Mouse (Mus musculus): Measurements from ENCODE around the gene Mrpl22.
"Not testable (repeated sequence)": the region's sequence is repeated elsewhere in the genome, so short reads cannot be mapped to it uniquely, and the experiment has no call there.

Mrpl22 gene

GRCm38 (mm10) chr11:58180756-58181155 lies 9.3 kb downstream of the Mrpl22 start:
- DNase-seq (ENCODE audit: low spot score), result no peak

DNA sequence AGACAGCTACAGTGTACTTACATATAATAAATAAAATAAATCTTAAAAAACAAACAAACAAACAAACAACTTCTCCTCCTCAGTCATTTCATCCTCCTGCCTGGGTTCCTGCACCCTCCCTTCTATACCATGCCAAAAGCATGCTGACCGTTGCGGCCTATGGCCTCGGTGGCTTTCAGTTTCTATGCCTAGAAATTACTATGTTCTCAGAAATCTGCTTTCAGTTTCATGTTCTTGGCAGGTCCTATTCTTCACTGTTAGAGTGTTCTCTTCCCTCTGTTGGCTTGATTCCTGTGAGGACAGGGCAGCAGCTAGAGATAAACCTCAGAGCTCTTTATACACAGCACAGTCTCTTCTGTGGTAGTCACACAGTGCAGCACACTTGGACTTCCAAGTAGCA lies 12.1 kb downstream of the Mrpl22 start:
- no peak for DNase-seq (ENCODE audit: low spot score)

GRCm38 (mm10) chr11:58189675-58190074 lies 18.2 kb downstream of the Mrpl22 start:
- DNase-seq (ENCODE audit: low spot score), result no peak

GRCm38 (mm10) chr11:58193326-58193725 lies 21.9 kb downstream of the Mrpl22 start:
- no peak for DNase-seq (ENCODE audit: low spot score)

DNA sequence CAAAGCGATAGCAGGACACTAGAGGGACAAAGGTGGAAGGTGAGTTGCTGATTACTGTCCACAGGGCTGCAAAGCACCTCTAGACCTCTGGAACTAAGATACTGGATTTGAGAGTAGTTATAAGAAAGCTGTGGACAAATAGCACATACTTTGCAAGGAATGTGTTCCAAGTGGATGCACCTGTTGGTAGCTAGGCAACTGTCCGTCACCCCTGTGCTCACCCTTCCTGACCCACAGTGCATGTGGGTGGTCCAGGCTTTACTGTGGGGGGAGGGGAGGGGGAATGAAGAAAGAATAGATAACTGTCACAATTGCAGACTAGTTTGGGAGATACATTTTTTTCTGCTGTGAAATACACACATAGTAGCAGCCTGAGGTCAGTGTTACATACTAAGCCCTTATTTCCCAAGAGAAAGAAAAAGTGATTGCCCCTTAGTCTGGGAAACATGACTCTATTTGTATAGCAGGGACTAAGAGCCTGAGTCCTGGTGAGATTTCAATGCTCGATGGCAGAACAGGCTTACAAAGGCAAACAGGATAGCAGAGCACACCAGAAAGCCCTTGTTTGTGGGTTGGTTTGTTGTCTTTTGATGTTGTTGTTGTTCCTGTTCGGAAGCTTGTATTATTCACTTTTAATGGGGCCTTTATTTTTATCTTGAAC lies 22.5 kb downstream of the Mrpl22 start:
- no peak for DNase-seq (ENCODE audit: low spot score)

DNA sequence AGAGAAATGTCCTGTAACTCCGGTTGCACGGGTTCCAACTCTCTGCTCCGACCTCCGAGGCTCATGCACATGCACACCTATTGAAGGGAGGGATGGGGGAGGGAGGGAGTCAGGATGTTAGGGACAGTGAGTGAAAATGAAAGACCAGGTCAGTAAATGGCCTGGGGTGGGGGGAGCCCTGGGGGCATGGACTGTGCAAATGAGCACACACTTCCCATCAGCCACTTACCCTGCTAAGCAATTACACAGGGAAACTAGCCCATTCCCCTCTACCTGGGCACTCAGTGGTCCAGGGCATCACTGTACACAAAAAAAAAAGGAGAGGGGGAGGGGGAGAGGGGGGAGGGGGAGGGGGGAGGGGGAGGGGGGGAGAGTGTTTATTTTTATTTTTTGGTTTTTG lies 27.2 kb downstream of the Mrpl22 start:
- no peak for DNase-seq (ENCODE audit: low spot score)

DNA sequence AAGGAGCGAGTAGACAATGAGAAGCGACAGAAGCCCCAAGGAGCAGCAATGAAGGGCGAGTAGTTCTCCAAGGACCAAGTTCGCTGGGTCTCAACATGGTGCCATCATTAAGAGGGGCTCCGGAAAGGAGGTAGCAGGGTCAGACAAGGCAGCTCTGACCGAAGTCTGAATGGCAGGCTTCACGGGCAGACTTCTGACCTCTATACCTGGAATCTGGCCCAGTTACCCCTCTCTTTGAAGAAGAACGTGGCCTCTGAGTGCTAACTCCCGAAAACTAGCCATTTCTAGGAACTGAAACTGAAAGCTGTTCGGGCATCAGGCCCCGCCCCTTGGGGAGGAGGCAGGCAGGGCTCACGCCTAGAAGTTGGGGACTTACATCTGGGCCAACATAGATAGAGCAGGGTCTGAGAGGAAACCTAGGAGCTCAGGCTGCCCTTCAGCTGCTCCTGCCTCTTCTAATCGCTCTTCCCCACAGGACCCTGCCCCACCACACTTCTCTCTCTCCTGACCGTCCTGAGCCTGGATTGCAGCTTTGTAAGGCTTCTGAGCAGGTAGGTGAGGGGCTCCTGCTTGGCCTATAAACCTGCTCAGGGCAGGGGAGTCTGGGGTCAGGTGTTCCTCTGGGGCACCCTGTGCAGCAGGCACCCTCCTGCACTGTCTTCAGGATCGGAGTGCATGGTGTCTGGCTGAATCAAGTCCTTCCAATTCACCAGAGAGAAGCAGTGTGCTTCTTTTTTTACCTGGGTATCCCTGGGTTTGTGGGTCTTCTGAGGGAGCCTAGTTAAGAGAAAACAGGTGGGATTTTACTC lies 28.0 kb downstream of the Mrpl22 start, which contains the start of the genes Igtp and Irgm2:
Gene Igtp, plus strand, starts transcription at position 328 of the 809 bp plus-strand sequence.
Gene Irgm2, plus strand, starts transcription at position 390 of the 809 bp plus-strand sequence.
- peak; percentile 72 for DNase-seq (ENCODE audit: low spot score)

- no peak for DNase-seq (ENCODE audit: low spot score)
These were observed 28.8 kb downstream of the Mrpl22 start for GRCm38 (mm10) chr11:58200226-58200625.

GRCm38 (mm10) chr11:58201052-58201451 lies 29.6 kb downstream of the Mrpl22 start:
- no peak for DNase-seq (ENCODE audit: low spot score)

DNA sequence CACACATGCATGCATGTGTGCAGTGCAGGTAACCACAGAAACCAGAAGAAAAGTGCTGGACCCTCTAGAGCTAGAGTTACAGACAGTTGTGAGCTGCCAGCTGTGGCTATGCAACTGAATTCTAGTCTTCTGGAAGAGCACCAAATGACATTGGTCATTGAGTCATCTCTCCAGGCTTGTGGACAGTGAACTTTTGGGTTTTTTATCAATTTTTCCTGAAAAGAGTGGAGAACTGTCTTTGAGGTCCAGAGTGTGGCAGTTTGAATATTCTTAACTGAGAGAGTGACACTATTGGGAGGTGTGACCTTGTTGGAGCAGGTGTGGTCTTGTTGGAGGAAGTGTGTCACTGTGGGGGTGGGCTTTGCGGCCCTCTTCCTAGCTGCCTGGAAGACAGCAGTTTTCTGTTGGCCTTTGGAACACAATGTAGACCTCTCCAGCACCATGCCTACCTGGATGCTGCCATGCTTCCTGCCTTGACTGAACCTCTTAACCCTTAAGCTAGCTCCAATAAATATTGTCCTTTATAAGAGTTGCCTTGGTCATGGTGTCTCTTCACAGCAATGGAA lies 38.9 kb downstream of the Mrpl22 start:
- no peak for DNase-seq (ENCODE audit: low spot score)

- no peak for DNase-seq (ENCODE audit: low spot score)
These were observed 39.7 kb downstream of the Mrpl22 start for GRCm38 (mm10) chr11:58211062-58211681.

GRCm38 (mm10) chr11:58211682-58212067 lies 40.2 kb downstream of the Mrpl22 start:
- DNase-seq (ENCODE audit: low spot score), result no peak

DNA sequence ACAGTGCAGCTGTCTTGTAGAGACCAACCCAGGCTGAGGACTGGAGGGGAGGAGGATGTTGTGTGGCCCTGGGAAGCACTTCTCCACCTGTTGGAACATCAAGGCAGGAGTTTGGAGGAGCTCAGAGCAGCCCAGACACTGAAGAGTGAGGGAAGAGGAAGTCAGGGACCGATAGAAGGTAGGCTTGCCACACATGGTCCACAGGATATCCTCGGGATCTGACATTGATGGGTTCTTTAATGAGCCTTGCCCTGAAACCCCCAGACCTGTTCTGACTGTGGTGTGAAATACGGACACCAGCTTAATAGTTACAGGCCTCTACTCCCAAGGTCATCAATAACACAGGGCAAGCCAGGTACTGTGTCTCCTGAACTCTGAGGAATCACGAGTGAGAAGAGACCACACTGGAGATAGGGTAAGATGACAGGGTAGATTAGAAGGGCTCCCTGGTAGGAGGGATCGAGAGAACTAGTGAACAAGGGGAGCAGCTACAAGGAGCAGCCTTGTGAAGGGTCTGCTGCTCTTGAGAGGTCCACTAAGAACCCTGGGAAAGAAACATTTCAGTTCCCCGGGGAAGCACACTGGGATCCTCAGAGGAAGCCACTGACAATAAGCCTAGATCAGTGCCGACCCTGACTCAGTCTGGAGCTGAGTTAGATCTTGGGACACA lies 42.3 kb downstream of the Mrpl22 start:
- DNase-seq (ENCODE audit: low spot score), result no peak

DNA sequence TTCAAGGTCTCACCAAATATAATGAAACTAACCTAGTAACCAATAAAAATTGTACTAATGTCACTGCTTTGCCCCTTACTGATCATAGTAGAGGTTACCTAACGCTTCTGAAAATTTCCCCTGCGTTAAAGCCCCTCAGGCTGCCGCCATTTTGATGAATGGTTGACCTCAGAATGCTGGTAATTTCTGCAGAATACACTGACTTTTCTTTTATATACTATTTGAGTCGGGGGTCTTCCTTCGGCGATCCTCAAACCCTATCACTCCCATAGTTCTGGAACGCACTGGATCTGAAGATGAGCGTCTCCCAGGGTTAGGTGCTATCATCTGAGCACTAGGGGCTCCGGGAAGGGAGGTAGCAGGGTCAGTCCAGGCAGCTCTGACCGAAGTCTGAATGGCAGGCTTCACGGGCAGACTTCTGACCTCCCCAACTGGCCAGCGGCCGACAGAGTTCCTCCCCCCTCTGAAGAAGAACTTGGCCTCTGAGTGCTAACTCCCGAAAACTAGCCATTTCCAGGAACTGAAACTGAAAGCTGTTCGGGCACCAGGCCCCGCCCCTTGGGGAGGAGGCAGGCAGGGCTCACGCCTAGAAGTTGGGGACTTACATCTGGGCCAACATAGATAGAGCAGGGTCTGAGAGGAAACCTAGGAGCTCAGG lies 43.1 kb downstream of the Mrpl22 start:
- peak; percentile 84 for DNase-seq (ENCODE audit: low spot score)

DNA sequence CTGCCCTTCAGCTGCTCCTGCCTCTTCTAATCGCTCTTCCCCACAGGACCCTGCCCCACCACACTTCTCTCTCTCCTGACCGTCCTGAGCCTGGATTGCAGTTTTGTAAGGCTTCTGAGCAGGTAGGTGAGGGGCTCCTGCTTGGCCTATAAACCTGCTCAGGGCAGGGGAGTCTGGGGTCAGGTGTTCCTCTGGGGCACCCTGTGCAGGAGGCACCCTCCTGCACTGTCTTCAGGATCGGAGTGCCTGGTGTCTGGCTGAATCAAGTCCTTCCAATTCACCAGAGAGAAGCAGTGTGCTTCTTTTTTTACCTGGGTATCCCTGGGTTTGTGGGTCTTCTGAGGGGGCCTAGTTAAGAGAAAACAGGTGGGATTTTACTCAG lies 43.6 kb downstream of the Mrpl22 start:
- DNase-seq (ENCODE audit: low spot score), result not testable (repeated sequence)

GRCm38 (mm10) chr11:58215814-58216213 lies 44.4 kb downstream of the Mrpl22 start:
- no peak for DNase-seq (ENCODE audit: low spot score)

- DNase-seq (ENCODE audit: low spot score), result no peak
These were observed 45.4 kb downstream of the Mrpl22 start for GRCm38 (mm10) chr11:58216823-58217222.

DNA sequence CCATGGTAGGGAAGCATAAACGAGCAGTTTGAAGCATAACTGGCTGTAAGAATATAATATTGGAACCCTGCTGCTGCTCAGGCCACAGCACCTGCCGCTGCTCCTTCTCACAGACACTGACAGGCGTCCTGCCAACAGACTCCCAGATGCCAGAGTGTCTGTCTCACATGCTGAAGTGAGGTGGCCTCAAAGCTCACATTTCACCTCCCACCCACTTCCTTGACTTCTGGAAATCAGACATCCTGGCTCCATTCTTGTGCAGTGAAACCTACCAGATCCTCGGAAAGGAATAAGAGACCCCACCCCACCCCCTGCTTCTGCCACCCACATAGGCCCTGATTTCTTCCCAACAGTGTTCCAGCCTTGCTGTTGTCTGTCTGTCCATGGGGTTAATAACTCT lies 52.3 kb downstream of the Mrpl22 start:
- DNase-seq (ENCODE audit: low spot score), result no peak

DNA sequence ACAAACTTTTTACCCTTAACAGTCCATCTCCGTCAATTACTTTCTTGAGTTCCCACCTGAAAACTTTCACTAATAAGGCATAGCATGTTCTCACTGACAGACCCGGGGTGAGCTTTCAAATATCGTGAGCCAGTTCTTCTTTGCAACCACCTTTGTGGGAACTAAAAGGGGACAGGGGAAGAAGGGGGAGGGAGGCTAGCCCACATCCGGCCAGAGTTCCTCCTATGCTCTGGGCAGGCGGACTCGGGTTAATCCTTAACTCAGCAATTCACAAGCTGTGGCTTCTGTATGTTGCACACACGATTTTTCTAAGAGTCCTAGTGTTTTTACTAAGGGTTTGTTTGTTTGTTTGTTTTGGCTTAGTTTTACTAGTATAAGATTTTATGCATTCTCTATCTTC lies 52.9 kb downstream of the Mrpl22 start:
- peak; percentile 61 for DNase-seq (ENCODE audit: low spot score)

DNA sequence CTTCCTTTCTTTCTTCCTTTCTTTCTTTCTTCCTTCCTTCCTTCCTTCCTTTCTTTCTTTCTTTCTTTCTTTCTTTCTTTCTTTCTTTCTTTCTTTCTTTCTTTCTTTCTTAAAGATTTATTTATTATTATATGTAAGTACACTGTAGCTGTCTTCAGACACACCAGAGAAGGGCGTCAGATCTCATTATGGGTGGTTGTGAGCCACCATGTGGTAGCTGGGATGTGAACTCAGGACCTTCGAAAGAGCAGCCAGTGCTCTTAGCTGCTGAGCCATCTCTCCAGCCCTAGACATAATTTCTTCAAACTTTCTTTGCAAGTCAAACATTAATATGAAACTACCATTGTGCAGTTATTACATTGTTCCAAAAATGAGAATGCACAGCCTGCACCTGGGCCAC lies 53.4 kb downstream of the Mrpl22 start:
- DNase-seq (ENCODE audit: low spot score), result not testable (repeated sequence)

DNA sequence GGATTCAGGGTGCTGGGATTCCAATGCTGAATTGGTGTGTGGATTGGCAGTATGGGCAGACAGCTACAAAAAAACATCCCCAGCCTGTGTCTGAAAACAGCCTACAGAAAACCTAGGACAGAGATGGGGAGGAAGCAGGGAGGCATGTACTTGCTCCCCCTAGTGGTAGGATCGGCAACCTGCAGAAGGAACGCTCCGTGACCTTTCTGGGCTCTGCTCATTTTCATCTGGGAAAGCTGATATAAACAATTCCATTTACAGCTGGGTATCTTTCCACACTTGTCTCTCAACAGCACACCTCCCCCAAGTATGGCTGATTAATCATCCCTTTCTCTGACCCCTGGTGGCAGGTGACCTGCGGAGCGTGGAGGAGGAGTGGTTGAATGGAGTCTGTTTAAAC lies 54.2 kb downstream of the Mrpl22 start:
- peak; percentile 79 for DNase-seq (ENCODE audit: low spot score)

DNA sequence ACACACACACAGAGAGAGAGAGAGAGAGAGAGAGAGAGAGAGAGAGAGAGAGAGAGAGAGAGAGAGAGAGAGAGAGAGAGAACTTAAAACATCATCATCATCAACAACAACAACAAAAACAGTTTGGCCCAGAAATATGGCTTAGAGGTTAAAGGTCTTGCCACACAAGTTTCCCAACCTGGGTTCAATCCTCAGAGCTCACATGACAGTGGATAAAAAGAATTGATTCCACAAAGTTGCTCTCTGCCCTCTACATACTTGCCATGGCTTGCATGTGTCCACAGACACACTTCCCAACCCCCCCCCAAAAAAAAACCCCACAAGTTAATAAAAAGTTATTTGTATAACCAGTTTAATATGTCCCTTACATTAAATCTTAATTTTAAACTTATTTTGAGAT lies 55.0 kb downstream of the Mrpl22 start:
- no peak for DNase-seq (ENCODE audit: low spot score)
